Comparison of ENCODE assay signal across 2 mouse cellular contexts in genomic region chr11:51595459-51596083, GRCm38 (mm10).
A peak's percentile ranks its signal among the peaks of the same experiment; 100 is the strongest.
TF ChIP-seq lines count a peak whose summit lies in the region.

No protein-coding gene starts in this region.

TF ChIP-seq in CH12.LX, 34 proteins besides CTCF, POLR2A, EP300 and RAD21:
- 0 out of 2 replicates have a peak, but pooled peaks have one; percentile 47 for TF ChIP-seq MXI1 (IDR thresholded peaks at IDR 0.05; ENCODE audit: low read depth, low read length)
- TF ChIP-seq JUN (IDR thresholded peaks at IDR 0.05; ENCODE audit: insufficient read depth, low read depth, low read length), result no peak
- peak; percentile 44; the same call in 1 of the 2 replicates for TF ChIP-seq BHLHE40 (IDR thresholded peaks at IDR 0.05; ENCODE audit: low read depth, low read length)
- 0 out of 2 replicates have a peak, but pooled peaks have one; percentile 43 for TF ChIP-seq E2F4 (IDR thresholded peaks at IDR 0.05; ENCODE audit: insufficient replicate concordance, low read depth, low read length)
- TF ChIP-seq SIN3A (IDR thresholded peaks at IDR 0.05; ENCODE audit: low read length), result peak; percentile 59; the same call in 1 of the 2 replicates
- peak; percentile 71 for TF ChIP-seq CHD2 (IDR thresholded peaks at IDR 0.05; ENCODE audit: low read length)
- TF ChIP-seq MAFK (IDR thresholded peaks at IDR 0.05; ENCODE audit: insufficient replicate concordance, low read length), result 0 out of 2 replicates have a peak, but pooled peaks have one; percentile 28
- no peak for TF ChIP-seq IRF4 (IDR thresholded peaks at IDR 0.05; ENCODE audit: low read depth, low read length)
- TF ChIP-seq NRF1 (IDR thresholded peaks at IDR 0.05; ENCODE audit: low read depth, low read length), result no peak
- TF ChIP-seq POLR2AphosphoS2 (IDR thresholded peaks at IDR 0.05; ENCODE audit: low read depth, low read length), result peak; percentile 87; the same call in 1 of the 2 replicates
- 0 out of 2 replicates have a peak, but pooled peaks have one; percentile 12 for TF ChIP-seq JUND (conservative IDR thresholded peaks at IDR 0.05; ENCODE audit: low read depth, low read length)
- no peak for TF ChIP-seq USF2 (conservative IDR thresholded peaks at IDR 0.05; ENCODE audit: low read depth, low read length)
- TF ChIP-seq ZMIZ1 (IDR thresholded peaks at IDR 0.05; ENCODE audit: low read depth, low read length), result peak; percentile 77
- no peak for TF ChIP-seq GABPA (IDR thresholded peaks at IDR 0.05; ENCODE audit: insufficient replicate concordance, low read depth, low read length)
- no peak for TF ChIP-seq ELF1 (IDR thresholded peaks at IDR 0.05; ENCODE audit: low read depth, low read length)
- TF ChIP-seq RCOR1 (conservative IDR thresholded peaks at IDR 0.05; ENCODE audit: low read depth, low read length), result peak; percentile 34; the same call in 1 of the 2 replicates
- peak; percentile 78; the same call in 1 of the 2 replicates for TF ChIP-seq CHD1 (IDR thresholded peaks at IDR 0.05; ENCODE audit: low read depth, low read length)
- no peak for TF ChIP-seq ZNF384 (IDR thresholded peaks at IDR 0.05; ENCODE audit: low read depth, low read length)
- no peak for TF ChIP-seq KAT2A (IDR thresholded peaks at IDR 0.05; ENCODE audit: insufficient replicate concordance, low read length)
- TF ChIP-seq ETS1 (conservative IDR thresholded peaks at IDR 0.05; ENCODE audit: low read depth, low read length), result no peak
- TF ChIP-seq MYC (IDR thresholded peaks at IDR 0.05; ENCODE audit: low read depth, low read length), result peak; percentile 27; the same call in 1 of the 2 replicates
- TF ChIP-seq NELFE (IDR thresholded peaks at IDR 0.05; ENCODE audit: low read depth, low read length), result peak; percentile 45; the same call in 1 of the 2 replicates
- no peak for TF ChIP-seq TCF12 (IDR thresholded peaks at IDR 0.05; ENCODE audit: low read depth, low read length)
- TF ChIP-seq MAX (IDR thresholded peaks at IDR 0.05; ENCODE audit: low read length), result peak; percentile 59
- TF ChIP-seq MAZ (IDR thresholded peaks at IDR 0.05; ENCODE audit: low read depth, low read length), result 0 out of 2 replicates have a peak, but pooled peaks have one; percentile 22

TF ChIP-seq in MEL, 35 proteins besides CTCF, POLR2A, EP300 and RAD21:
- TF ChIP-seq USF2 (IDR thresholded peaks at IDR 0.05; ENCODE audit: borderline replicate concordance in 1 of 2, insufficient read depth in 1 of 2, low read depth in 1 of 2, low read length in 2 of 2) (0 out of 4 replicates have a peak, but pooled peaks of 1 of the 2 experiments have one; percentile 27), MAFK (IDR thresholded peaks at IDR 0.05; ENCODE audit: borderline replicate concordance, low read depth, low read length) (no peak), ELF1 (IDR thresholded peaks at IDR 0.05; ENCODE audit: low read depth, low read length) (no peak), UBTF (IDR thresholded peaks at IDR 0.05; ENCODE audit: borderline replicate concordance, insufficient read depth, low read depth, low read length) (no peak), GATA1 (IDR thresholded peaks at IDR 0.05; ENCODE audit: low read depth, low read length) (no peak), ZMIZ1 (IDR thresholded peaks at IDR 0.05; ENCODE audit: low read depth, low read length) (no peak), ETS1 (IDR thresholded peaks at IDR 0.05; ENCODE audit: low read depth, low read length) (0 out of 2 replicates have a peak, but pooled peaks have one; percentile 5), NRF1 (IDR thresholded peaks at IDR 0.05; ENCODE audit: insufficient read depth, low read depth, low read length, poor library complexity, severe bottlenecking) (no peak), BHLHE40 (IDR thresholded peaks at IDR 0.05; ENCODE audit: borderline replicate concordance, low read depth, low read length) (0 out of 2 replicates have a peak, but pooled peaks have one; percentile 28), E2F4 (IDR thresholded peaks at IDR 0.05; ENCODE audit: borderline replicate concordance, low read depth, low read length) (no peak), MYC (IDR thresholded peaks at IDR 0.05; ENCODE audit: low read depth, low read length) (no peak), HCFC1 (IDR thresholded peaks at IDR 0.05; ENCODE audit: low read depth, low read length) (no peak), MEF2A (IDR thresholded peaks at IDR 0.05; ENCODE audit: extremely low read depth, insufficient replicate concordance, low read depth, low read length, poor library complexity, severe bottlenecking) (no peak), GABPA (IDR thresholded peaks at IDR 0.05; ENCODE audit: low read depth, low read length) (no peak), SIN3A (IDR thresholded peaks at IDR 0.05; ENCODE audit: low read length) (no peak), USF1 (IDR thresholded peaks at IDR 0.05; ENCODE audit: low read depth, low read length) (peak; percentile 39; the same call in 1 of the 2 replicates), MYB (IDR thresholded peaks at IDR 0.05; ENCODE audit: low read depth, low read length) (peak; percentile 32; the same call in 1 of the 2 replicates), JUND (IDR thresholded peaks at IDR 0.05; ENCODE audit: low read depth, low read length) (no peak), KAT2A (conservative IDR thresholded peaks at IDR 0.05; ENCODE audit: low read depth, low read length) (no peak), CHD1 (IDR thresholded peaks at IDR 0.05; ENCODE audit: low read depth, low read length) (no peak), MAX (IDR thresholded peaks at IDR 0.05; ENCODE audit: low read length) (no peak), TBP (IDR thresholded peaks at IDR 0.05; ENCODE audit: low read depth, low read length) (no peak), MAZ (IDR thresholded peaks at IDR 0.05; ENCODE audit: low read depth, low read length) (no peak), ZNF384 (IDR thresholded peaks at IDR 0.05; ENCODE audit: low read depth, low read length) (no peak), TCF12 (IDR thresholded peaks at IDR 0.05; ENCODE audit: low read depth, low read length) (no peak), RCOR1 (IDR thresholded peaks at IDR 0.05; ENCODE audit: low read depth, low read length) (no peak), NELFE (IDR thresholded peaks at IDR 0.05; ENCODE audit: low read depth, low read length) (no peak; the same call in 1 of the 2 replicates), MXI1 (IDR thresholded peaks at IDR 0.05; ENCODE audit: low read depth, low read length) (no peak), TAL1 (IDR thresholded peaks at IDR 0.05; ENCODE audit: low read length) (no peak), ZKSCAN1 (IDR thresholded peaks at IDR 0.05; ENCODE audit: low read depth, low read length) (no peak), POLR2AphosphoS2 (IDR thresholded peaks at IDR 0.05; ENCODE audit: low read length) (peak; percentile 21), POLR2AphosphoS5 (IDR thresholded peaks at IDR 0.05; ENCODE audit: borderline replicate concordance, low read depth, low read length) (no peak; the same call in 1 of the 2 replicates), SMC3 (IDR thresholded peaks at IDR 0.05; ENCODE audit: low read depth, low read length) (no peak; the same call in 1 of the 2 replicates), ZC3H11A (IDR thresholded peaks at IDR 0.05; ENCODE audit: low read depth, low read length) (no peak), CHD2 (IDR thresholded peaks at IDR 0.05; ENCODE audit: low read length) (no peak)
